Mouse (Mus musculus) kidney, adult 9 months (tissue): Measurements from ENCODE around the gene Adgrf5.
A peak's percentile ranks its signal among the peaks of the same experiment; 100 is the strongest.
"Not testable (repeated sequence)": the region's sequence is repeated elsewhere in the genome, so short reads cannot be mapped to it uniquely, and the experiment has no call there.

Source experiments
- DNase-seq: peaks from one replicate; pipeline ENCODE4 v3.0.0; 2022

Adgrf5 gene

DNA sequence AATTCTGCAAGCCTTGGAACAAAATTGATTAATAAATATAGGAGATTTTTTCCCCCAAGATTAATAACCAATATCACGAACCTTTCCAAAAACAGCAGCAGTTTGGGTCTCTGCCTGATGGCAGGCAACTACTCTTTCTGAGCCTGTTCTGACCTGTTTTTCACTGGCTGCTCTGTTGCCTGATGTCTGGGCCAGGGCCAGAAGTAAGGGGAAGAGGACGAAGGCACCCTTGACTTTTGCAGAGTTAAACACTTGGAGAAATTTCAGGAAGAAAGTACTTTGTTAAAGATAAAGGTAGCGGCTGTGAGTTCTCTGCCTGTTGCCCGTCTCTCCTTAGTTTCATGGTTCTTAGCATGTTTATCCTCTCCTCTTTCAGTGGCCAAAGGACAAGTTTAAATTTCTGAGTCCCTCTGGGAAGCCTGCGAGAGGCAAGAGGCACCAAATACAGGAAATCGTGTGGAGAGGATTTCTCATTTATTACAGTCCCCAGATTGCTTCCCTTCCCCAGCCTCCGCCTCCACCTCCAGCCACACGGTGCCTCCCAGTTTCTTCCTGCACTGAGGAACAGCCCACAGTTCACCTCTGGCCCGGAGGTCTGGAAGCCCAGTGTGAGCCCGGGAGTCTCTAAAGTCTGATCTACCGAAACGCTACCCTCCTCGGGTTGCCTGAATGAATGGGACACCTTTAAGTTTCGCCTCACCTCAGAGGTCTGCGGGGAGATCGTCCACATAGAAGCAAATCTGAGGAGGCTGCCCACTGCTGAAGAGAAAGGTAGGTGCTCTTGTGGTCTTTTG, at the start of gene Adgrf5:
Gene Adgrf5, plus strand, starts transcription at position 626 of the 794 bp plus-strand sequence.
- DNase-seq: peak; percentile 49

GRCm38 (mm10) chr17:43325986-43326671, 34.1 kb upstream of the Adgrf5 start:
- DNase-seq: no peak

DNA sequence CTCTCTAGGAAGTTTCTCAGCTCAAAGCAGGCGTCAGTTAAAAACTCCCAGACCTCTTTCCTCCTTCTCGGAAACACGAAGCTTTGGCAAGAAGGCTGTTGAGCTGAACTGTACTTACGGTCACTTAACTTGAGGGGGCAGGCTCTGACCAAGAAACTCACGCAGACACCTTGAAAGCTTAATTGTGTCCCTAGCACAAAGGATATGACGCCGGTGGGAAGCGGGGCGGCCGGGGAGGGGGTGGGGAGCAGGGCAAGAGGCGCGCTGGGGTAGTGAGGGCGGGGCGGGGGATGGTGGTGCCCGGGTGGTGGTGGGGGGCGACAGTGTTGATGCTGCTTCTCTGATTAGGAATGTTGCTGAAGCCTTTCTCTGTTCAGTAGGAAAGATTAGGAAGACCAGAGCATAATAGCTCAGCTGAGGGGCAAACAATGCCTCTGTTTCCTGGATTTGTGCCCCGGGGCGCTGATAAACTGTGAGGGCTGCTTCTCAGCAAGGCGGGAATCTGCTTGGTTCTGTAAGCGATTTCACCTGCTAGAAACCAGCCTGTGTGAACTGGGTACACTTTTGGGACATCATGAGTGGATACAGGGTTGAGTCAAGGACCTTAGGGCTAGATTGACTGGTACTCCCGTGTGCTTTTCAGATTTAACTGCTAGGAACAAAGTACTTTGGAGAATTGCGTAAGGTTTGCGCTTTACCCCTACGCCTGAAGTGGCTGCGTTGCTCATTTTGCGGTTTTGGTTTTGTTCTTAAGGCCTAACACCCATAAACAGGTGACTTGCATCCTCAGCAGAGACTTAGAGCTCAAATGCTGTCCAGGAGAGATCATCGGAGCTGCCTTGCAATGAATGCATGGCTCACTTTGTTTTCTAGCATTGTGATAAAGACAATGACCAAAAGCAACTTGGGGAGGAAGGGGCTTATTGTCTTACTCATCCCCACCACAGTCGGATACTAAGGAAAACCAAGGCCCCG, 33.2 kb upstream of the Adgrf5 start:
- DNase-seq: peak; percentile 76

DNA sequence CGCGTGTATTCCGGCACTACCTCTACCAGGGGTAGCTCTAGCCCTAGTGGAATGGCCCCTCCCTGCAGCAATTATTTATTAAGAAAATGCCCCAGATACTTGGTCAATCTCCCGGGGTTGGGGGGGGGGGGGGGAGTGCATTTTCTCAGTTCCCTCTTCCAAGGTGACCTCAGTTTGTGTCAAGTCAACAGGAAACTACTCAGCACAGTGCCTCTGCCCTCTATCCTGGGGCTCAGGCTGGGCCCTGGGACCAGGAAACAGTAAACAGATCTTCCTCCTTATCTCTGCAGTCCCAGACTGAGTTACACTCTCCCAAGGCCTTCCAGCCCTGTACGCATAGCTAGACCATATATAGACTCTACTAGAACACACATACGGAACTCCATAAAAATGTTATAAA, 32.4 kb upstream of the Adgrf5 start:
- DNase-seq: no peak

GRCm38 (mm10) chr17:43329216-43329615, 31.0 kb upstream of the Adgrf5 start:
- DNase-seq: no peak

GRCm38 (mm10) chr17:43329761-43330183, 30.5 kb upstream of the Adgrf5 start:
- no peak for DNase-seq

DNA sequence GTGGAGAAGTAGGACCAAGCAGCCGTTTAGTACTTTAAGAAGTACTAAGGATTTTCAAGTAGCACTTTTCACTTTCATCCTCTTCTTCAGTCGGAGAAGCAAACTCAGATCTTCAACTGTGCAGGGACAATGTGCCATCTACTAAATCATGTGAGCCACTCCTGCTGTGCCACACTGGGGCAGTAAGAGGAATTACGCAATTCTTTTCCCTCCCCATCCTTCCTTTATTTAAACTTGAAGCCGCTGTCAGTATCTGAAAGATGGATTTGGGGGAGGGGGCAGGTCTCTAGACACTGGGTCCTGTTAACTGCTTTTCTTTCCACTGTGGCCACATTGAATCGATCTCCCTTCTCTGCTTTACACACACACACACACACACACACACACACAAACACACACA, 27.6 kb upstream of the Adgrf5 start:
- no peak for DNase-seq

- no peak for DNase-seq
Measured at GRCm38 (mm10) chr17:43334074-43334473, 26.2 kb upstream of the Adgrf5 start.

DNA sequence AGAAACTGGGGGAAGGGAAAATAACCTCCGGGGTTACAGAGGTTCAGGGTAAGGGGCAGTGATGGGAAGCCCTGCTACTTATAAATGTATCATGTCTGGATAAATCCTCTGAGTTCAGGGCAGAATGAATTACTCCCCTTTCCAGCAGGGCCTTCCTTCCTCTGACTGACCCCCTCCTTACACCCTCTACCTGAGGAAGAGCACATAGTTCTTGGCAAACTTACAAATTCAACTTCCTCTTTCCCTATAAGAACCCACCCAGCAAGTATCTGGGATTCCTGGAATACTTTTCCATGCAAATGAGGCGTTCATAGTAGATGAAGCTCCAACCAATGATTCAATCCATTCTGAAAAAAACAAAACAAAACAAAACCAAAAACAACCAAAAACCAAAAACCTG, 22.6 kb upstream of the Adgrf5 start:
- DNase-seq: peak; percentile 16

- DNase-seq: no peak
Measured at GRCm38 (mm10) chr17:43338279-43338678, 22.0 kb upstream of the Adgrf5 start.

DNA sequence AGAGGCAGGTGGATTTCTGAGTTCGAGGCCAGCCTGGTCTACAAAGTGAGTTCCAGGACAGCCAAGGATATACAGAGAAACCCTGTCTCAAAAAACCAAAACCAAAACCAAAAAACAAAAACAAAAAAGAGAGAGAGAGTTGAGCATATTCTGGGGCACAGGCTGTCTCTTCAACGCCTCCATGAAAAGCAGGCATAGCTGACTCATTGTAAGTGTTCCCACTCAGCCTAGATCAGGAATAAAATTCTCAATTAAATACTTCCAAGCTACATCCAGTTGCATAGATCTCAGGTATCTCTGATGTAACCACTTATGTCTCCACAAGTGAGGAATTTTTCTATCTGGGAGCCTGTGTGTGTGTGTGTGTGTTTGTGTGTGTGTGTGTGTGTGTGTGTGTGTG, 13.8 kb upstream of the Adgrf5 start:
- DNase-seq: not testable (repeated sequence)

DNA sequence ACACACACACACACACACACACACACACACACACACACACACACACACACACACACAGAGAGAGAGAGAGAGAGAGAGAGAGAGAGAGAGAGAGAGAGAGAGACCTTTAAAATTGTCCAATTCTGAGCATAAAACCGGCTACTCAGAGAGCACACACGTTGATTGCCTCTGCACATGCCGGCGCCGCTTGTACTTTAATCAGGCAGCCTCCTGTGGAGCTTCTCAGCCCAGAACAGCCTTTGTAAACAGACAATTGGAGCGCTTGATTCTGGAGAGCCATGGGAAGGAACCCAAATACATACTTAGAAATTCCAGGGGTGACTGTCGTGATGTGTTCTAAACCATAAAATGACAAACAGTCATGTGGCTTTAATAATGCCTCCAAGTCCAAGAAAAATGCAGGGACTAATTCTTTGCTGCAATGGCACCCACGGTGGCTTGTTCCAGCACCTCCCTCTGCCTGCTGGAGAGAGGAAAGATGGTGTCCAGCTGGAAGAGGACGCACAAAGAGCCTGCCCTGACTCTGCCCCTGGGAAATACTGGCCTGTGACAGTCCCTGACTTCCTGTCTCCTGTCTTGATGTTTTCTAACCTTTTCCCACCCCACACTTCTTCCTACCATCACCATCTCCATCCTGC, 2.2 kb upstream of the Adgrf5 start:
- DNase-seq: no peak

GRCm38 (mm10) chr17:43361021-43361420, 770 bp downstream of the Adgrf5 start:
- no peak for DNase-seq

DNA sequence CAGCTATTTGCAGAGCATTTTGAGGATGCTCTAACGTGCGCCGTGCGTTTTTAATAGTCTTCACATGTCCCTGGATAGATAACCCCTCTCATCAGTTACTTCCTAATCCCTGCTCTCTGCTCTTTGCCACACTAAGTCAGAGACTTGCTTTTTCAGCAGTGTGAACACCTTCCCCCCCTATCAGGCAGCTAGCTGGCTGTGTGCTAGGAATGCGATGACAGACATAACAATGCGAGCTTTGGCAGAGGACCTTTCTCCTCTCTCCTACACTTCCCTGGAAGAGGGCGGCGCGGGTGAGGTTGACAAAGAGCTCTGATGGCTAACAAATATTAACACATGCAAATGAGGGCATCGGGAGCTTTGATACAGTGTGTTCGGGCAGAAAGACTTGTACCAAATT, 2.1 kb downstream of the Adgrf5 start:
- peak; percentile 27 for DNase-seq

DNA sequence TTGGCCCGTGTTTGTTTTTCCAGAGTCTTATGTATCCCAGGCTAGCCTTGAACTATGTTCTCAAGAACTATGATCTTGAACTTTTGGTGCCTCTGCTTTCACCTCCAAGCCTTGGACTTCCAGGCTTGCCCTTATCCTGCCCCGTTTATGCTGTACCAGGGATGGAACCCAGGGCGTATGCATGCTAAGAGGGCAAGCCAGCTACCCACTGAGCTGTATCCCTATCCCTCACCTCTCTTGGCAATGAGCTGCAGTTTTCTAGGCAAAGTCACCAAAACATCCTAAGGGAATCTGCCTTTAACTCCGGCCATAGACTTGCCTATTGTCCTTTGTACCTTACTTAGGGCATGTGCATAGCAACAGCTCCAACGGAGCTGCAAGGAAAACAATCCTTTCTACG, 2.6 kb downstream of the Adgrf5 start:
- DNase-seq: no peak

GRCm38 (mm10) chr17:43363921-43364320, 3.7 kb downstream of the Adgrf5 start:
- no peak for DNase-seq

DNA sequence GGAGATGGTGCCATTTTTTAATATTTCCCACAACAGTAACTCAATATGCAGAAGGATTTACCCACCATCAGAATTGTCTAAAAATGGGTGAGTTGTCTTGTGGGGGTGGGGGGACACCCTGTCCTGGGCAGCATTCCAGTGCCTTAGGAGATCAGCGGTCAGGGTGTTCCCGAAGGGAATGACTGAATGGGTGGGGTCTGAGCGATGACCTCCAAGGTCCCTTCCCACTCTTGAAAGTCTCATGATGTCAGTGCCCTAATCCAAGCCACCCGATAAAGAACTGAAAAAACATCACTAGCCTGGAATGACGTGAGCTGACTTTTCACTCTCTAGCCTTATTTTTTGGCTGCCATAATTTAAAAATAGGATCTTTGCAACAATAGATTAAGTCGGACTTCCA, 5.0 kb downstream of the Adgrf5 start:
- peak; percentile 47 for DNase-seq

DNA sequence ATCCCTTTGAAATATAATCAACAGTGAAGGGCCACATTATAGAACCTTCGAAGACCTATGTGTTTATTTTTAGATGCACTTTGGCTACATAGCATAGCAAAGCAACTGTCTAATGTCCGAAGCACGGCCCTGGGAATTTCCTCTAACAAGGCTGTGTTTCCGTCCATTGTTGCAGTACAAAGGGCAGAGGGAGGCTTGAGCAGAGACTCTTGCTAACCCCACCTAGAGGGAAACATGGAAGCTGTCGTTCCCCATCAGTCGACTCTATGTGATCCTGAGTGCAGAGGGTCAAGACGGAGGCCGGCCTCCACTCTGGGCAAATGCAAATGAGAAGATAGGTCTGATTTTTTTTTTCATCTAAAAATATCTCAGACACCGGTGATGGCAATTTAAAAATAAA, 6.2 kb downstream of the Adgrf5 start:
- peak; percentile 65 for DNase-seq

GRCm38 (mm10) chr17:43368171-43368576, 7.9 kb downstream of the Adgrf5 start:
- peak; percentile 33 for DNase-seq

- no peak for DNase-seq
Measured at GRCm38 (mm10) chr17:43372604-43373003, 12.4 kb downstream of the Adgrf5 start.

DNA sequence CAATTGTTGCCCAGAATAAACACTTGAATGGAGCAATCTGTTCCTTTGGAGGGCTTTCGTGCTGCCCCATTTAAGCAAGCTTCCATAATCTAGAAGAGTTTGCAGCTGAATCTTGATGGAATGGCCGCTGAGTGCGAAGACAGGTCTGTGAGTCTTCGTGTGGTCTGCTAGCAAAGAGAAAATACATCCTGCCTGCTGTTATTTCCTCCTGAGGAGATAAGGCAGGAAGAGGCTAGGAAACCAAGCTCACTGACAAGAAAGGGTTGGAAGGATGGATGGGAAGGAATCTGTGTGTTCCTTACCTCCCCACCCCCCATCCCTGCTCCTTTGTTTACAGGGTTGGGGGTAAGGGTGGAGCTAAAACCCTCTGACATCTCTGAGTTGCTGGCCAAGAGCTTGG, 13.8 kb downstream of the Adgrf5 start:
- DNase-seq: no peak

- DNase-seq: peak; percentile 45
Measured at GRCm38 (mm10) chr17:43376527-43376926, 16.3 kb downstream of the Adgrf5 start.

DNA sequence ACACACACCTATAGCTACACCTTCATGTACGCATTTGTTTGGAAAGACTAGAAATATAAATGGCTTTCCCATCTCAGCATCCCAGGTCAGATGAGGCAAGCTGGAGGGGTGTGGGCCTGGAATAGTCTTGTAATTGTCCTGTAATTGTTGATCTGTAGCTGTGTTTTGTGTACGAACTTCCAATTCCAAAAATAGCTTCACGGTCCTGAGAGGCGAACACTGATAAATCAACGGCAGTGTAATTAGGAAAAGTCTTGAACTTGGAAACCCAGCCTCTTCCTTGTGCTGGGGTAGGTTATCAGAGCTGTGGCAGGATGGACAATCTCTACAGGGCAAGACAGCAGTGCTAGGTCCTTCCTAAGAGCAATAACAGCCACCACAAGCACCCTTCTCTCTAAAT, 18.5 kb downstream of the Adgrf5 start:
- peak; percentile 42 for DNase-seq
